Mouse (Mus musculus): ENCODE measurements around the gene Kremen2. TPM values are rescaled to one million over a fixed set of nuclear protein-coding genes. Genes with fewer than 3 reads are reported as not detected.
"Not testable (repeated sequence)": the region's sequence is repeated elsewhere in the genome, so short reads cannot be mapped to it uniquely, and the experiment has no call there.

Kremen2 gene
- under 1 TPM; 0.60 to 0.71 TPM for total RNA-seq (2021)

DNA sequence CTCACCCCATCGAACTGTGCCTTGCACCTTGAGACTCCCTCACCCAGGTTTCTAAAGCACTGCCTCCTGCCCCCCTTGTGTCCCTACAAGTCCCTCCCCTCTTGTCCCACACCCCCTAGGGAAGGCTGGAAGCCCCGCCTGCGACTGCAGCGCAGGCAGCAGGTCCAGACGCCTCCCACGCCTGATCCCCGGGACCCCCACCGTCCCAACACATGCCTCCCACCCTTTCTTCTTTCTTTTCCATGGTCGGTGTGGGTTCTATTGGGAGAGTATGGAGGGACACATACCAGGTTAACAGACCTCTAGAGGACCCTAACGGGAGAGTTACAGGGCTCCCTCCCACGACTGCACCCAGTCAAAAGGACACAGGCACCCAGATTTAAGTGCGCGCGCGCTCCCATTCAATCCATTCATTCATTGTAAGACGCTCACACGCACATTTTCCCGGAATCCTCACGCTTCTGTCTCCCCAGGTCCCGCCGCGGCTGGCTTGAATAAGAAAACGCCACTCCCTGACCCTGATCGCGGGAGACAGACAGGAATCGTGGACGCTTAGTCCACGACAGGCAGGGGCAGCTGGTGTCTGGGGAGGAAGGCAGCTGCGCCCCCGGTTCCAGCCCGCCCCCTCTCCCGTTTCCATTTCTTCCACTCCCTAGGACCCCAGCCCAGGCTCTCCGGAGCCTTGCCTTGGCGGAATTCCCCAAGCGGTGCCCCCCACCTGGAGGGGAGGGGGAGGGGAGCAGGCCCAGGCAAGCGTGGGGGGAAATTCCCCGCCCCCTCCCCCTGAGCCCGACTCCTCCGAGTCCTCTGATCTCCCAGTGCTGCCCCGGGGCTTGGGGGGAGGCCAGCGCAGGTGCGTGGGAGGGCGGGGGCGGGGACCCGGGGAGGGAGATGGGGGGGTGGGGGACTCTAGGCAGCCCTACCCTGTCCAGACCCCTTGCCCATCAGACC, at the start of gene Kremen2:
Kremen2 (minus strand) TSS at position 533 of the 951 bp plus-strand sequence.
- no peak for DNase-seq (ENCODE audit: low spot score in 2 of 2)
- intact Hi-C loops (cut with DNase I): no loop called here

- DNase-seq (ENCODE audit: low spot score in 2 of 2): no peak
- intact Hi-C loops (cut with DNase I): no loop called here
Observed at GRCm38 (mm10) chr17:23795323-23795722, 49.7 kb upstream of the Kremen2 start.

DNA sequence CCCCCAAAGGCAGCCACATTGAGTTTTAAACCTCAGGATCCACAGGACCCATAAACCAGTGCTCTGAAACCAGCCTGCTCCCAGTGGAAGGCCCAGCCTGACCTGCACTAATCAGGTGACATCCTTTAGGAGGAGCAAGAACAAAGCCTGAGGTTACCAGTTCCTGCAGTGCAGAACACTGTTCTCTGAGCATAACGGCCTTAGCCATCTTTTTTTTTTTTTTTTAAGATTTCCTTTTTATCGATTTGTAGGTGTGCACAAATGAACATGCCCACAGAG, 45.4 kb upstream of the Kremen2 start:
- intact Hi-C loops (cut with DNase I): no loop called here

GRCm38 (mm10) chr17:23790269-23791078, 44.8 kb upstream of the Kremen2 start, which contains the start of gene Srrm2:
TSS of gene Srrm2 (plus strand) at chr17:23790532.
- intact Hi-C loops (cut with DNase I): no loop called here
- DNase-seq (ENCODE audit: low spot score in 2 of 2): peak; percentile 56 to 58

More for the DNA sequence above, 45.4 kb upstream of the Kremen2 start:
- DNase-seq (ENCODE audit: low spot score in 2 of 2): peak in 1 of 2 experiments; percentile 31

- DNase-seq (ENCODE audit: low spot score in 2 of 2): no peak
- intact Hi-C loops (cut with DNase I): no loop called here
Observed at GRCm38 (mm10) chr17:23789749-23790268, 44.2 kb upstream of the Kremen2 start.

- intact Hi-C loops (cut with DNase I): no loop called here
- no peak for DNase-seq (ENCODE audit: low spot score in 2 of 2)
Observed at GRCm38 (mm10) chr17:23788973-23789372, 43.3 kb upstream of the Kremen2 start.

GRCm38 (mm10) chr17:23786510-23786931, 40.9 kb upstream of the Kremen2 start:
- intact Hi-C loops (cut with DNase I): loop anchor here (2.0 kb wide), 1 partner anchor 16 kb away; no protein-coding TSS in a partner anchor
- peak; percentile 29 to 45 for DNase-seq (ENCODE audit: low spot score in 2 of 2)

GRCm38 (mm10) chr17:23785561-23786471, 40.2 kb upstream of the Kremen2 start, which contains the start of gene Flywch2:
TSS of gene Flywch2 (minus strand) at chr17:23786081.
- intact Hi-C loops (cut with DNase I): loop anchor here (2.0 kb wide), 1 partner anchor 17 kb away; no protein-coding TSS in a partner anchor
- peak; percentile 87 to 95 for DNase-seq (ENCODE audit: low spot score in 2 of 2)

GRCm38 (mm10) chr17:23783352-23783751, 37.7 kb upstream of the Kremen2 start:
- intact Hi-C loops (cut with DNase I): no loop called here
- no peak for DNase-seq (ENCODE audit: low spot score in 2 of 2)

GRCm38 (mm10) chr17:23778447-23778846, 32.8 kb upstream of the Kremen2 start:
- intact Hi-C loops (cut with DNase I): no loop called here

GRCm38 (mm10) chr17:23777141-23777540, 31.5 kb upstream of the Kremen2 start:
- no peak for DNase-seq (ENCODE audit: low spot score in 2 of 2)
- intact Hi-C loops (cut with DNase I): no loop called here

More at GRCm38 (mm10) chr17:23778447-23778846, 32.8 kb upstream of the Kremen2 start:
- DNase-seq (ENCODE audit: low spot score in 2 of 2): no peak

- intact Hi-C loops (cut with DNase I): no loop called here
Observed at GRCm38 (mm10) chr17:23776216-23776615, 30.6 kb upstream of the Kremen2 start.

DNA sequence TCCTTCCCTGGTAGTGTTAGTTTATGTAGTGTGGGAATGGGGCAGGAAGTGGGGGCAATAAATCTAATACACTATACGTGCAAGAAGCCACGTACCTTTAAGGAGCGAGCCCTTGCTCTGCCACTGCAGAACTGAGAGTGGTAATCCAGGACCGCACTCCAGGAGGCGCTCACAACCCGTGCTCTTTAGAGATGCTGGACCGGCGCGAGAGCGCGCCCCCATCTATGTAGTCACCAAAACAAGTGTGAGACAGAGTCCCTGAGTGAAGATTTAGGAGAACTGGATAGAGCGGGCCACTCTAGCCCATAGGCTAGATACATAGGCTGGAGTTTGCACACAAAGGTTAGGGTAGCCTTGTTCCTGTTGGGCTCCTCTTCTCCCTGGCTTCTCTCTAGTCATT, 28.5 kb upstream of the Kremen2 start:
- intact Hi-C loops (cut with DNase I): loop anchor here (5.0 kb wide), 2 partner anchors 68 to 188 kb away; partner anchors contain the start of genes Prss32 and Prss41

More at GRCm38 (mm10) chr17:23776216-23776615, 30.6 kb upstream of the Kremen2 start:
- DNase-seq (ENCODE audit: low spot score in 2 of 2): no peak

GRCm38 (mm10) chr17:23773676-23774075, 28.0 kb upstream of the Kremen2 start:
- intact Hi-C loops (cut with DNase I): loop anchor here (5.0 kb wide), 2 partner anchors 69 to 189 kb away; partner anchors contain the start of genes Prss32 and Prss41
- no peak for DNase-seq (ENCODE audit: low spot score in 2 of 2)

More for the DNA sequence above, 28.5 kb upstream of the Kremen2 start:
- DNase-seq (ENCODE audit: low spot score in 2 of 2): peak; percentile 73 to 87

- intact Hi-C loops (cut with DNase I): loop anchor here (5.0 kb wide), 2 partner anchors 70 to 190 kb away; partner anchors contain the start of genes Prss32 and Prss41
Observed at GRCm38 (mm10) chr17:23772219-23772556, 26.6 kb upstream of the Kremen2 start.

DNA sequence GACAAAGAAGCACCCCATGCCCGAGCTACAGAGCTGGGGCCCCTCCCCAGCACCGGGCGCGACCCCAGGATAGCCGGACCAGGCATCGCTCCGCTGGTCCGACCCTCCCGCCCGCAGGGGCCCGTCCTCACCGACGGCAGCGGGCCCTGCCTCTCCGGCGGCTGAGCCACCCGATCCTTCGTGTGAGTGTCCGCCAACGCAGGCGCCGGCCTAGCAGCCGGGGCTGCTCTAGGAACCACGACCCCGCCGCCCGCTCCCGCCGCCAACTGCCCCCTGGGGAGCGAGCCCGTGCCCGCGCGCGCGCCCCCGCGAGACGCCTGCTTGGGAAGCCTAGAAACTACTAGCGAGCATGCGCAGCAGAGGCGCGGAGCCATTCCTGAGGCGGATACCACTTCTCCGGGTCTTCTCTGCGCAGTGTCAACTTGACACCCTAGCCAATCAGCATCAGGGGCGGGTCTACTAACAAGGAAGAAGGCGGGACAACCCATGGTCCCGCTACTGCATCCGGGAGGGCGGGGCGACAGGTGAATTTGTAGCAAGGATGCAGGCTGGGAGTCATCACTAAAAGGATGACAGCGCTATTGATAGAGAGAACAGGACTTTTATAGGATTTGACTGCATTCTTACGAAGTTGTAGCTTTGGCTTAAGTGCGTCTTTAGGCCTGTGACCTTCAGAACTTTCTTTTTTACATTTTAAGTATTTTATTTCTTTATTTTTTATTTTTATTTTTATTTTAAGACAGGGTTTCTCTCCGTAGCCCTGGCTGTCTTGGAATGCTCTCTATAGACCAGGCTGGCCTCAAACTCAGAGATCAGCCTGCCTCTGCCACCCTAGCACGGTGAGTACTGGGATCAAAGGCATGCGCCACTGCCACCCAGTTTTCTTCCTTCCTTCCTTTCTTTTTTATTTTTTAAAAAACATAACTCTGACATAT, 25.9 kb upstream of the Kremen2 start, which contains the start of gene Flywch1:
Flywch1 (minus strand) TSS at position 319 of the 935 bp plus-strand sequence.
- DNase-seq (ENCODE audit: low spot score in 2 of 2): peak; percentile 99 to 100
- intact Hi-C loops (cut with DNase I): loop anchor here (2.0 to 5.0 kb wide), 3 partner anchors 57 to 191 kb away; partner anchors contain the start of genes Elob, Prss32 and Prss41

More at GRCm38 (mm10) chr17:23772219-23772556, 26.6 kb upstream of the Kremen2 start:
- not testable (repeated sequence) for DNase-seq (ENCODE audit: low spot score in 2 of 2)

DNA sequence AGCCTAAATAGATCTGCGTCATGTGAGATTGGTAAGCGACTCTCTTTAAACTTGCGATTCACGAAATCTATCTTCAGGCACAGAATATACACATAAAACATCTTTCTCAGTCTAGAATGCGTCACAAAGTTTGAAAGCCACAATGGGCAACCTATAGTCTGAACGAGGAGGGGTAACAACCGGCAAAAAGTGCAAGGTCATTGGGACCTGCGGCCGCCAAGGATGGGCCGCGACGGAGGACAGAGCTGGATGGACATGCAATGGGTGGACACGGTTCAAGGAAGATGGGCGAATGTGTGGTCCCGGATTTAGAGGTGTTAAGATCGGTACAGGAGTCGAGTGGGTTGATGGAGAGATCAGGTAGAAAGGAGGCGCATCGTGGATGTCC, 25.3 kb upstream of the Kremen2 start:
- DNase-seq (ENCODE audit: low spot score in 2 of 2): peak; percentile 30 to 52
- intact Hi-C loops (cut with DNase I): loop anchor here (2.0 to 5.0 kb wide), 3 partner anchors 58 to 191 kb away; partner anchors contain the start of genes Elob, Prss32 and Prss41

Data from left cerebral cortex, postnatal 25 days (tissue).